Mouse (Mus musculus) intestine, embryonic 16.5 days (tissue): Measurements from ENCODE around the gene Pctp. TPM values are rescaled to one million over a fixed set of nuclear protein-coding genes. Genes with fewer than 3 reads are reported as not detected.

ENCODE experiments used
- ATAC-seq: fragments of 200-750 bp; cut with Nextera tagmentation; 2 replicates; pipeline ENCODE4 v1.8.0; 2017; ENCODE audit warnings: moderate TSS enrichment, moderate library complexity
- H3K27ac ChIP-seq: fragments of 300-500 bp; sonication (generic); 2 replicates; pipeline ENCODE4 v1.5.1; 2014; ENCODE audit warnings: mild to moderate bottlenecking, low read length
- H3K27me3 ChIP-seq: fragments of 300-500 bp; sonication (generic); replicated peaks from 2 replicates; pipeline ENCODE4 v1.6.1; 2014; ENCODE audit warnings: low read length, control low read depth, mixed read lengths; ENCODE audit not compliant: control insufficient read depth, insufficient read depth
- H3K36me3 ChIP-seq: fragments of 300-500 bp; sonication (generic); 2 replicates; pipeline ENCODE4 v1.6.1; 2014; ENCODE audit warnings: low read length, control low read depth; ENCODE audit not compliant: control insufficient read depth, insufficient read depth
- H3K4me1 ChIP-seq: fragments of 300-500 bp; sonication (generic); 2 replicates; pipeline ENCODE4 v1.6.1; 2014; ENCODE audit warnings: low read length, control low read depth, mixed read lengths; ENCODE audit not compliant: control insufficient read depth, insufficient read depth
- H3K4me2 ChIP-seq: fragments of 300-500 bp; sonication (generic); 2 replicates; pipeline ENCODE4 v1.6.1; 2014; ENCODE audit warnings: low read depth, low read length, control low read depth
- H3K4me3 ChIP-seq: fragments of 300-500 bp; sonication (generic); 2 replicates; pipeline ENCODE4 v1.5.1; 2014; ENCODE audit warnings: mild to moderate bottlenecking, low read length
- H3K9ac ChIP-seq: fragments of 300-500 bp; sonication (generic); 2 replicates; pipeline ENCODE4 v1.6.1; 2014; ENCODE audit warnings: low read depth, low read length
- H3K9me3 ChIP-seq: fragments of 300-500 bp; sonication (generic); 2 replicates; pipeline ENCODE4 v1.6.1; 2016; ENCODE audit warnings: low read length, control low read depth; ENCODE audit not compliant: control insufficient read depth
- WGBS: fragments of 180-500 bp; shearing (Covaris S2); extraction: QIAGEN DNeasy Blood & Tissue Kit; methylation state at CpG from one replicate; pipeline ENCODE4 v1.1.7; 2014; 5-methylcytosine and 5-hydroxymethylcytosine counted together
- polyA plus RNA-seq: library from polyadenylated mRNA; unstranded; fragments of >200 nt; fragmentation: Nextera tagmentation; extraction: Ambion mirVana; gene quantifications from 2 replicates; pipeline ENCODE4 v1.2.1, GENCODE M21; 2015

Pctp gene
- polyA plus RNA-seq, 1 experiment from 2014 or later, result 24.5 TPM

DNA sequence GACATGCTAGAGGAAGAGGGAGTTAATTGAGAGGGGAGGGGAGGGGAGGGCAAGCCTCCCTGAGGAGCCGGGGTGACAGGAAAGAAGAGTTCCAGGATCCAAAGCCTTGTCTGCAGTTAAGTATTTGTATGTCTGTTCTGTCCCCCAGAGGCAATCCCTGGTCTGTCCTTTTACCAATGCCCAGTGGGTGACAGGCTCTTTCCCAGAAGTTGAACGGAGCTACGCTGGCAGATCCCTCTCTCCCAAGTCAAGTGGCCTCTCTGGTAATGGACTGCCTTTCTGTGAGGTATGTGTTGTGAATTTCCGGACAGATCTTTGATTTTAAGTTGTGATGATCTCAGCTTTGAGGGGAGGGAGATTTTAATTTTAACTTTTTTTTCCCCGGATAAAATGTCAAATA, 30.7 kb upstream of the Pctp start:
- peak overlapping the region; percentile 27; the same call in 1 of the 2 replicates for H3K9ac ChIP-seq
- ATAC-seq, result no peak
- H3K4me3 ChIP-seq, result peak overlapping the region; percentile 29
- H3K9me3 ChIP-seq, result no peaks in the 10 kb centered on the region
- H3K4me1 ChIP-seq, result peaks cover 9% of the 10 kb centered on the region
- H3K4me2 ChIP-seq, result peak overlapping the region; percentile 51
- WGBS, result 33% methylated on average over 5 of the region's 5 CpGs
- no peak overlapping the region for H3K27ac ChIP-seq
- H3K27me3 ChIP-seq, result peaks cover 8% of the 10 kb centered on the region; the same call in 1 of the 2 replicates
- 0 out of 2 replicates have a peak, but pooled peaks cover 3% of the 10 kb centered on the region for H3K36me3 ChIP-seq

DNA sequence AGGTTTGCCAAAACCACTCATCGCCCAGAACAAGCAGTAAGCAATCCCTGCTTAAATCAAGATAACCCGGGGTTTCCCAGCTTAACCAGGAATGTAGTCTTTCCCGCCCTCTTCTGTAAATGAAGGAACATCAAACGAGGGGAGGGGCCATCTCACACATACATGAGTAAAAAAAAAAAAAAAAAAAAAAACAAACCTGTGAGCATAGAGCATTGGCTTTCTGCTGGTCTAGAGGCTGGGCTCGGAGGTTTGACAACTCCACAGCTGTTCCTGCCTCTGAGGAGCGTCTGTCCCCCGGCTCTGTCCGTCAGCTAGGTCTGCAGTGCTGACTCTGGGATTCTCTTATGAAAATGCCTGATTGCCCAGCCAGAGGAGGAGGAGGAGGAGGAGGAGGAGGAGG, 30.1 kb upstream of the Pctp start:
- 12% methylated on average over 8 of the region's 8 CpGs for WGBS
- H3K4me1 ChIP-seq, result peaks cover 9% of the 10 kb centered on the region
- 0 out of 2 replicates have a peak, but pooled peaks cover 3% of the 10 kb centered on the region for H3K36me3 ChIP-seq
- peak overlapping the region; percentile 29 for H3K4me3 ChIP-seq
- H3K27ac ChIP-seq, result no peak overlapping the region
- H3K27me3 ChIP-seq, result peaks cover 8% of the 10 kb centered on the region; the same call in 1 of the 2 replicates
- no peak for ATAC-seq
- H3K9me3 ChIP-seq, result no peaks in the 10 kb centered on the region
- peak overlapping the region; percentile 51 for H3K4me2 ChIP-seq
- peak overlapping the region; percentile 27; the same call in 1 of the 2 replicates for H3K9ac ChIP-seq

GRCm38 (mm10) chr11:90031076-90031475, 28.4 kb upstream of the Pctp start:
- no peak for ATAC-seq
- H3K27me3 ChIP-seq, result peaks cover 8% of the 10 kb centered on the region; the same call in 1 of the 2 replicates
- no peaks in the 10 kb centered on the region for H3K36me3 ChIP-seq
- no peaks in the 10 kb centered on the region for H3K9me3 ChIP-seq
- H3K4me1 ChIP-seq, result peaks cover 9% of the 10 kb centered on the region
- H3K9ac ChIP-seq, result peak overlapping the region; percentile 41
- no peak overlapping the region for H3K27ac ChIP-seq
- H3K4me3 ChIP-seq, result peak overlapping the region; percentile 43
- 33% methylated on average over 7 of the region's 7 CpGs for WGBS
- H3K4me2 ChIP-seq, result peak overlapping the region; percentile 51

GRCm38 (mm10) chr11:90030557-90030956, 27.9 kb upstream of the Pctp start:
- peak overlapping the region; percentile 41 for H3K9ac ChIP-seq
- under 1% methylated on average over 15 of the region's 15 CpGs for WGBS
- peaks cover 8% of the 10 kb centered on the region; the same call in 1 of the 2 replicates for H3K27me3 ChIP-seq
- peak overlapping the region; percentile 51 for H3K4me2 ChIP-seq
- H3K36me3 ChIP-seq, result no peaks in the 10 kb centered on the region
- no peak overlapping the region for H3K27ac ChIP-seq
- no peak for ATAC-seq
- H3K4me1 ChIP-seq, result peaks cover 9% of the 10 kb centered on the region
- no peaks in the 10 kb centered on the region for H3K9me3 ChIP-seq
- peak overlapping the region; percentile 43 for H3K4me3 ChIP-seq

GRCm38 (mm10) chr11:90029841-90030398, 27.2 kb upstream of the Pctp start, which contains the start of gene Tmem100:
Gene Tmem100 (plus strand): TSS chr11:90030348.
- Histone ChIP-seq H3K4me1 (peaks cover 9% of the 10 kb centered on the region), H3K27me3 (peaks cover 6% of the 10 kb centered on the region; the same call in 1 of the 2 replicates), H3K9me3 (no peaks in the 10 kb centered on the region), H3K36me3 (no peaks in the 10 kb centered on the region), H3K27ac (peak within 1 kb of the TSS; percentile 13; the same call in 1 of the 2 replicates), H3K4me3 (peak within 1 kb of the TSS; percentile 43), H3K4me2 (peak within 1 kb of the TSS; percentile 51), H3K9ac (peak within 1 kb of the TSS; percentile 41)
- 50% methylated on average over 13 of the region's 13 CpGs for WGBS
- no peak for ATAC-seq

GRCm38 (mm10) chr11:90029354-90029753, 26.7 kb upstream of the Pctp start:
- WGBS, result 38% methylated on average over 10 of the region's 10 CpGs
- Histone ChIP-seq H3K27me3 (peaks cover 6% of the 10 kb centered on the region; the same call in 1 of the 2 replicates), H3K36me3 (no peaks in the 10 kb centered on the region), H3K4me3 (peak overlapping the region; percentile 16), H3K4me1 (peaks cover 9% of the 10 kb centered on the region), H3K9ac (0 out of 2 replicates have a peak overlapping the region, but pooled peaks have one; percentile 8), H3K27ac (peak overlapping the region; percentile 13; the same call in 1 of the 2 replicates), H3K4me2 (peak overlapping the region; percentile 34), H3K9me3 (no peaks in the 10 kb centered on the region)
- no peak for ATAC-seq

DNA sequence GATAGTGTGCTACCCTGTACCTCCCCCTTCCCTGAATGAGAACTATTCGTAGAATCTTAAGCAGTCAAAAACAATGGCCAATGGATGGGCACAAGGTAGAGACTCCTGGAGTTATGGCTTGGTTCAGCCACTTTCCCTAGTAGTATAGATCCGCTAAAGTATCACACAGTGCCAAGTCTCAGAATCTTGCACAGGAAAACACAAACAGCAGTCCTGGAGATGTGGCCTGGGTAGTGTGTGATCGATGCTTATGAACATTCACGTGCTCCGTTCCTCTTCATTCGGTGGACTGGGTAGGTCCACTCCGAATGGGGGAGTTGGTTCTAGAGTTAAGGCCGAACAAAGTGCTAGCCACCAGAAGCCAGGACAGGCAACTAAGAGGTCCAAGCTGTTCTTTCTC, 26.1 kb upstream of the Pctp start:
- no peaks in the 10 kb centered on the region for H3K9me3 ChIP-seq
- 89% methylated on average over 8 of the region's 8 CpGs for WGBS
- no peaks in the 10 kb centered on the region for H3K36me3 ChIP-seq
- no peak overlapping the region for H3K9ac ChIP-seq
- H3K4me1 ChIP-seq, result peaks cover 9% of the 10 kb centered on the region
- H3K27ac ChIP-seq, result no peak overlapping the region
- H3K4me3 ChIP-seq, result no peak overlapping the region
- peaks cover 6% of the 10 kb centered on the region; the same call in 1 of the 2 replicates for H3K27me3 ChIP-seq
- no peak overlapping the region for H3K4me2 ChIP-seq
- no peak for ATAC-seq

- ATAC-seq, result no peak
- Histone ChIP-seq H3K4me1 (peaks cover 9% of the 10 kb centered on the region), H3K9me3 (no peaks in the 10 kb centered on the region), H3K27me3 (peaks cover 9% of the 10 kb centered on the region; the same call in 1 of the 2 replicates), H3K36me3 (no peaks in the 10 kb centered on the region), H3K9ac (no peak overlapping the region), H3K4me3 (no peak overlapping the region), H3K27ac (no peak overlapping the region), H3K4me2 (no peak overlapping the region)
- 66% methylated on average over 7 of the region's 7 CpGs for WGBS
These were observed 24.5 kb upstream of the Pctp start for GRCm38 (mm10) chr11:90027216-90027615.

DNA sequence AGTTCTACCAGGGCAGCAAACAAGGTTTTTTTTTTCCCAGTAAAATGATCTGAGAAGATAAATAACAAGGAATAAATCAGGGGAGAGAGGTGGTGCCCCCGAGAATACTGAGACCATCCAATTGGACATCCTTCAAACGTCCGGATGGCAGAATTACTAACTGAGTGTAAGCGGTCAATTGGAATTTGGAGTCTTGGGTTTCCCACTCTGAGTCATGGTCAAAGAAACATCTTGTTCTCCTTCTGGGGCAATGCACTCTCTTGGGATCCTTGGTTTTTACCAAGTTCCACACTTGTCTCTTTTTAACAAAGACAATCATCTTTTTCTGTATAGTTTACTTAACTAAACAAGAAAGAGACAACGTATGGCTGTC, 24.1 kb upstream of the Pctp start:
- 63% methylated on average over 5 of the region's 5 CpGs for WGBS
- H3K27ac ChIP-seq, result no peak overlapping the region
- no peak for ATAC-seq

More for the DNA sequence above, 24.1 kb upstream of the Pctp start:
- no peaks in the 10 kb centered on the region for H3K36me3 ChIP-seq
- no peaks in the 10 kb centered on the region for H3K9me3 ChIP-seq
- no peak overlapping the region for H3K4me2 ChIP-seq
- no peak overlapping the region for H3K4me3 ChIP-seq
- H3K4me1 ChIP-seq, result peaks cover 9% of the 10 kb centered on the region
- H3K9ac ChIP-seq, result no peak overlapping the region
- H3K27me3 ChIP-seq, result peaks cover 6% of the 10 kb centered on the region; the same call in 1 of the 2 replicates
